Mouse (Mus musculus): ENCODE data around the gene Fam71e1.

The Fam71e1 gene

GRCm38 (mm10) chr7:44471880-44472557, 24.4 kb upstream of the Fam71e1 start:
- no peak for DNase-seq (ENCODE audit: low spot score)

GRCm38 (mm10) chr7:44472558-44472885, 23.9 kb upstream of the Fam71e1 start:
- DNase-seq (ENCODE audit: low spot score): no peak

GRCm38 (mm10) chr7:44472961-44473646, 23.3 kb upstream of the Fam71e1 start:
- no peak for DNase-seq (ENCODE audit: low spot score)

GRCm38 (mm10) chr7:44474419-44474818, 22.0 kb upstream of the Fam71e1 start:
- DNase-seq (ENCODE audit: low spot score): no peak

- no peak for DNase-seq (ENCODE audit: low spot score)
Observed at GRCm38 (mm10) chr7:44475046-44475614, 21.3 kb upstream of the Fam71e1 start.

- no peak for DNase-seq (ENCODE audit: low spot score)
Observed at GRCm38 (mm10) chr7:44482836-44483435, 13.4 kb upstream of the Fam71e1 start.

GRCm38 (mm10) chr7:44484109-44484508, 12.3 kb upstream of the Fam71e1 start:
- no peak for DNase-seq (ENCODE audit: low spot score)

GRCm38 (mm10) chr7:44484841-44485571, 11.4 kb upstream of the Fam71e1 start:
- DNase-seq (ENCODE audit: low spot score): peak; percentile 31

GRCm38 (mm10) chr7:44485572-44486195, 10.7 kb upstream of the Fam71e1 start:
- no peak for DNase-seq (ENCODE audit: low spot score)

- DNase-seq (ENCODE audit: low spot score): no peak
Observed at GRCm38 (mm10) chr7:44486927-44487575, 9.3 kb upstream of the Fam71e1 start.

- DNase-seq (ENCODE audit: low spot score): no peak
Observed at GRCm38 (mm10) chr7:44487936-44488335, 8.4 kb upstream of the Fam71e1 start.

GRCm38 (mm10) chr7:44488545-44488944, 7.8 kb upstream of the Fam71e1 start:
- DNase-seq (ENCODE audit: low spot score): no peak

- no peak for DNase-seq (ENCODE audit: low spot score)
Observed at GRCm38 (mm10) chr7:44490281-44490680, 6.1 kb upstream of the Fam71e1 start.

GRCm38 (mm10) chr7:44491391-44491790, 5.0 kb upstream of the Fam71e1 start:
- DNase-seq (ENCODE audit: low spot score): no peak

GRCm38 (mm10) chr7:44492166-44492826, 4.1 kb upstream of the Fam71e1 start:
- DNase-seq (ENCODE audit: low spot score): no peak

GRCm38 (mm10) chr7:44494681-44495080, 1.7 kb upstream of the Fam71e1 start:
- DNase-seq (ENCODE audit: low spot score): no peak

- DNase-seq (ENCODE audit: low spot score): no peak
Observed at GRCm38 (mm10) chr7:44495086-44495485, 1.3 kb upstream of the Fam71e1 start.

- DNase-seq (ENCODE audit: low spot score): peak; percentile 17
Observed at GRCm38 (mm10) chr7:44496771-44497109, 359 bp downstream of the Fam71e1 start.

GRCm38 (mm10) chr7:44497361-44498055, 1.1 kb downstream of the Fam71e1 start:
- no peak for DNase-seq (ENCODE audit: low spot score)

- DNase-seq (ENCODE audit: low spot score): no peak
Observed at GRCm38 (mm10) chr7:44498922-44499321, 2.5 kb downstream of the Fam71e1 start.

All from ovary, postnatal 10 days (tissue).